Mouse (Mus musculus): ENCODE measurements around the gene Tas2r144. TPM values are rescaled to one million over a fixed set of nuclear protein-coding genes. Genes with fewer than 3 reads are reported as not detected.

Tas2r144 gene
- total RNA-seq, 4 experiments from 2014 or later, result not detected

GRCm38 (mm10) chr6:42264626-42265312 lies 49.6 kb downstream of the Tas2r144 start, which contains the start of gene Casp2:
TSS of gene Casp2 (plus strand) at chr6:42264985.
- peak; percentile 98 to 99 for DNase-seq (ENCODE audit: low spot score in 2 of 2)

Other genes with a start within 250 kb of the Tas2r144 start
- gene Sval3, start 247.2 kb upstream of the Tas2r144 start, total RNA-seq (2022), result not detected
- gene Sva, start 176.9 kb upstream of the Tas2r144 start, total RNA-seq (2022), result not detected
- not detected for gene Tas2r139, start 74.4 kb upstream of the Tas2r144 start, total RNA-seq (2022)
- gene Gstk1, start 30.6 kb downstream of the Tas2r144 start, total RNA-seq (2022), result 10 to 100 TPM in 2 of 4 experiments, 1 to 10 TPM in 2; 7.5 to 12.2 (median 10.3) TPM
- not detected for gene Tmem139, start 46.6 kb downstream of the Tas2r144 start, total RNA-seq (2022)
- gene Casp2, start 49.7 kb downstream of the Tas2r144 start, total RNA-seq (2022), result 10 to 100 TPM; 22.1 to 26.1 (median 22.7) TPM
- gene Clcn1, start 71.4 kb downstream of the Tas2r144 start, total RNA-seq (2022), result 1 to 10 TPM; 2.9 to 4.3 (median 3.4) TPM
- gene Fam131b, start 109.3 kb downstream of the Tas2r144 start, total RNA-seq (2022), result 10 to 100 TPM; 72.3 to 80.0 (median 75.9) TPM
- gene Zyx, start 134.3 kb downstream of the Tas2r144 start, total RNA-seq (2022), result 10 to 100 TPM; 36.5 to 52.5 (median 44.5) TPM
- under 1 TPM; 0.14 to 0.36 (median 0.15) TPM for gene Epha1, start 157.9 kb downstream of the Tas2r144 start, total RNA-seq (2022)
- gene Tas2r143, start 184.9 kb downstream of the Tas2r144 start, total RNA-seq (2022), result not detected
- under 1 TPM in 1 of 4 experiments, not detected in 3; 0.29 TPM for gene Tas2r135, start 190.1 kb downstream of the Tas2r144 start, total RNA-seq (2022)
- not detected for gene Tas2r126, start 219.2 kb downstream of the Tas2r144 start, total RNA-seq (2022)
- gene Olfr458, start 249.9 kb downstream of the Tas2r144 start, total RNA-seq (2022), result not detected